Mouse (Mus musculus) c-Kit-positive CD71-negative TER-119-negative erythroid progenitor cells, embryonic 14.5 days (primary cell): ENCODE data around the gene Qser1.

Experiments used
- DNase-seq: peaks from one replicate; pipeline ENCODE4 v3.0.0-alpha.2; 2013; ENCODE audit warnings: low read depth

Gene Qser1

GRCm38 (mm10) chr2:104736241-104736640 lies 80.3 kb downstream of the Qser1 start:
- no peak for DNase-seq

- no peak for DNase-seq
These were observed 83.9 kb downstream of the Qser1 start for GRCm38 (mm10) chr2:104732562-104733256.

- DNase-seq = no peak
These were observed 84.5 kb downstream of the Qser1 start for GRCm38 (mm10) chr2:104732033-104732444.

DNA sequence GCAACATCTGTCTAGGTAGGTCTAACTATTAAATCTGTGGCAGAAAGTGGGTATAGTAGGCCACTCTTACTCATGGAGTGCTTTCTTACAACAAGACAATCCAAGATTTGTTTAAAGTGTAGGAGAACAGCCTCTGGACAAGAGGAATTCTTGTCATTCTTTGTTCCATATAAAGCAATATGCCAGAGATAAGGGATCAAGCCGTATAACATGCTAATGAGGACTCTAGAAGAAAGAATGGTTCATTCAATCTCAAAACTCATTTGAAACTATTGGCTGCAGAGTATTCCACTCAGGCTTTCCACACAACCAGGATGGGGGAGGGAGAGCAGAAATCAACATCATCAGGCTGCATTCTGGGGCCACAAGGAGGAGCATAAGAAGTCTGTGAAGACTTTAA lies 89.2 kb downstream of the Qser1 start:
- DNase-seq = no peak

DNA sequence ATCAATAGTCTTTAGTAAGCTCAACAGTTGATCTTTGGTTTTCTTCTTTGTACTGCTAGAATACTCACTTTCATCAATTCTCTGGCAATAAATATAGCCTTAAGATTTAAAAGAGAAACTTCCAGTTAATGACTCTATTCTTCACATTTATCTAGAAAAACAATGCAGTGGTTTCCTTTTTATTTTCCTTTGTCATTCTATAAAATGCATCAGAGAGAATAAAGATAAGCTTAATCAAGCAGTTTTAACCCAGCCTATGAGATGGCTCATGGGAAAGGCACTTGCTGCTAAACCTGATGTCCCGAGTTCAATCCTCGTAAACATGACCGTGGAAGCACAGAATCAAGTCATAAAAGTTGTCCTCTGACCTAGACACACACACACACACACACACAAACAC lies 94.5 kb downstream of the Qser1 start:
- no peak for DNase-seq

DNA sequence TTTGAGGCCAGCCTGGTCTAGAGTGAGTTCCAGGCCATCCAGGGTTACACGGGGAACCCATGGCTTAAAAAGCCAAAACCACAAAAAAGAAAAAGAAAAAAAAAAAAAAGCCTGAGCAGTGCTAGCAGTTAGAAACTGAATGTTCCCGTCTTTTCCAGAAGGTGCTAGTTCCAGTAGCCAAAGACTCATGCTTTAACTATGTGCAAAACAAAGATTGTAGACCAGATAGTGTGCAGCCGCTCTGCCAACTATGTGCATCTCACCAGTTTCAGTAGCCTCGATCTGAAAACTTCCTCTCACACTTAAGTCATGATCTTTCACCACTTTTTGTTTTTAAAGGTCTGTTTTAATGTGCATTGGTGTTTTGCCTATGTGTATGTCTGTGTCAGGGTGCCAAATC lies 98.7 kb downstream of the Qser1 start:
- DNase-seq = no peak

DNA sequence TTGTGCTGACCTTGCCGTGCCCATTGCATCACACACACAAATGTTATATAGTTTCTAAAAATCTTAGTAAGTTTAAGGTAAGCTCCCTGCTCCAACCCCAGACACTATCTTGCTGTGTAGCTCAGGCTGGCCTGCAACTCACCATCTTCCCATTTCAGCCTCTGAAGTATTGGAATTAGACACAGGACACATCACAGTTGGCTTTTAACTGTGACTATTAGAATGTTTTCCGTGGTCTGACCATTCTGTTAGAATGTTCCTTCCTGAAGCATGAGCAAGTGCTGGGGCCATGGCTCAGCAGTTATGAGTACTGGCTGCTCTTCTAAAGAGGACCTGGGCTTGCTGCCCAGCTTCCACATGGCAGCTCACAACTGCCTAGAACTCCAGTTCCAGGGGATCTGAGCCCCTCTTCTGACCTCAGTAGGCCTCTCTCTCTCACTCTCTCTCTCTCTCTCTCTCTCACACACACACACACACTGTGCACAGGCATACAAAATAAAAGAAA lies 99.3 kb downstream of the Qser1 start:
- no peak for DNase-seq

DNA sequence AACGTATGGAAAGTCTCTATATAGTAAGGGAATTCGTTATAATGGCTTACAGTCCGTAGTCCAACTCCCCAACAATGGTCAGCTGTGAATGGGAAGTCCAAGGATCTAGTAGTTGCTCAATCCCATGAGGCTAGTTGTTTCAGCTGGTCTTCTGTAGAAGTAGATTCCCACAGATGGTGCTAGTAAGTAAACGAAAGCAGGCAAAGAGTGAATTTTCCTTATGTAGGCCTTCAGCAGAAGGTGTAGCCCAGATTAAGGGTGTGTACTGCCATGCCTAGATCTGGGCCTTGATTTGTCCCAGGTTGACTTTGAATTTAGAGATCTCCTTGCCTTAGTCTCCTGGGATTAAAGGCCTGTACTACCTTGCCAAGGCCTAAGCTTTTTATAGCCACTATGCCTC lies 100.3 kb downstream of the Qser1 start, which contains the start of gene Pin1rt1:
Pin1rt1 (minus strand) TSS at position 101 of the 400 bp plus-strand sequence.
- DNase-seq = no peak

DNA sequence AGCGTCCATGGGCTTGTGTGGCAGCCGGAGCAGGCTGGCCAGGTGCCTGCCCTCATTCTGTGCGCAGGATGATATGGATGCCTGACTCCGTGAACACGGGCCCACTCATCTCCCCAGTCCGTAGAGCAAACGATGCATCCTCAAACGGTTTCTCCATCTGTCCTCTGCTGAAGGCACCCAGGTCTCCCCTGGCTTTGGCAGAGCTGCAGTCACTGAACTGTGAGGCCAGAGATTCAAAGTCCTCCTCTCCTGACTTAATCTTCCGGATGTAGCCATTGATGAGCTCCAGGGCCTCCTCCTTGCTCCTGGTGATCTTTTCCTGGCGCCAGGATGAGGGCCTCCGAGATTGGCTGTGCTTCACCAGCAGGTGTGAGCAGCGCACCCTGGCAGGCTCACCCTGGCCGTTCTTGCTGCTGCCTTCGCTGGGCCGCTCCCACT lies 102.3 kb downstream of the Qser1 start:
- DNase-seq = no peak

DNA sequence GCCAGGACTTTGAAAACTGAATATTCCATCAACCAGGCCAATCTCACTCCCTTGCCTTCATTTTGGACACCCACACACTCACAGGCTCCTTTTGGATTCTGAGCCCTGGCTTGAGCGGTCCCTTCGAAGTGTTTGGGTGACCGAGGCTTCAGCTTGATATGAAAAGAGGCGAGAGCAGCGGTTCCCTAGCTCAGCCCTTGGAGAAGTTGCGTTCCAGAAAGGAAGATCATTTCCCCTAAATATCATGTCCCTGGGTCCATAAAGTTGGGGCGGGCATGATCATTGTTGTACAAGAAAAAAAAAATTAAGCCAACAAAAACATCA lies 104.1 kb downstream of the Qser1 start:
- DNase-seq = no peak

DNA sequence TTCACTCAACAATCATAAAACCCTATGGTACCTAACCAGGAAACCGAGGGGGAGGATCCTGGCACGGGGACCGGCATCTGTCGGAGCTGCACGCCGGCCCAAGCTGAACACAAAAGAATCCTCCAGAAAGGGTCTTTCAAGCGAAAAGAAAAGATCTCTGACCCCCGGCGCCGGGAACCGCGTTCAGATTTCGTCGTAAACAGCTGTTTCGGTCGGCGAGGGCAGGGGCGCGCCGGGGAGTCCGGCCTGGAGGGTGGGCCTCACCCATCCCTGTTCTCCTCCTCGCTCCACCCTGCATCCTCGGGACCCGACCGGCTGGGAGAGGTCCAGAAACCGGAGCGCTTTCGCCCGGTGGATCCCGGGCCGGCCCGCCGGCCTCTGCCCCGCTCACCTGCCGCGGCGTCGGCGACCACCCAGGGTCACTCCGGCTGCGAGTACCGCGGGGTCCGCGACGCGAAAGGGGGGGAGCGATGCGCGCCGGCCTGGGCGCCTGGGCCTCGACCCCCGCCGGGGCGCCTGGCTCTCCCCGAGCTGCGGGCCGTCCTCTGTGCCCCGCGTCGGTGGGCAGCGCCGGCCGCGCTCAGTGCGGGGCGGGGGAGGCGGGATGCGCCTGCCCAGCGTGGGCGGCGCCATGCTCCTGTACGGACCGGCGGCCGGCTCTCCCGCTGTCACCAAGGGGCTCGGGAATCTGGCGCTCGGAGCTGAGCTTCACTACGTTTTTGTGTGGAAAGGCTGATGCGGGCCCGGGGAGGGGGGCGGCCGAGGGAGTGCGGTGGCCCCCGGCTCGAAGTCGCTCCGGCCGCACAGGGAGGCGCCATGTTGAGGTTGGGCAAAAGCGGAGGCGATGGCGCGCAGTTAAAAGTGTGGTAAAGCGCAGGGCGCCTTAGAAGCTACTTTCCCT lies 104.7 kb downstream of the Qser1 start, which contains the start of gene Tcp11l1:
Tcp11l1 (minus strand) TSS at position 585 of the 901 bp plus-strand sequence.
- DNase-seq = no peak

- no peak for DNase-seq
These were observed 105.7 kb downstream of the Qser1 start for GRCm38 (mm10) chr2:104710670-104711370.

GRCm38 (mm10) chr2:104709786-104710337 lies 106.7 kb downstream of the Qser1 start:
- DNase-seq = no peak
